8 mouse cellular contexts compared by ENCODE assay signal in the genomic region with DNA sequence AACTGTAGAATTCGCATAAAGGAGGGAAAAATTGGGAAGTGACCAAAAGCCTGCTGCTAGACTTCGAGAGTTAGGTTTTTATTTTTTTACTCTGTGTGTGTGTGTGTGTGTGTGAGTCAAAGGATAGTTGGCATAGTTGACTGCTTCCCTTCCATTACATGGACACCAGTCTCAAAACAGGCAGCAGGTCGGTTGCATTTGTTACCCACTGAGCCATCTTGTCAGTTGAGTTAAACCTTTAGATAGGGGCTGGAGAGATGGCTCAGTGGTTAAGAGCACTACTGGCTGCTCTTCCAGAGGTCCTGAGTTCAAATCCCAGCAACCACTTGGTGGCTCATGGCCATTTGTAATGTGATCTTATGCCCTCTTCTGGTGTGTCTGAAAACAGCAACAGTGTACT. TPM values are rescaled to one million over a fixed set of nuclear protein-coding genes. Genes with fewer than 3 reads are reported as not detected.
DNase-seq lines count a peak whose midpoint lies in the region; ATAC-seq and TF ChIP-seq lines count a peak whose summit lies in the region.

No protein-coding gene starts in this region.

- H3K27ac ChIP-seq in testis, adult 2 months (ENCODE audit: control insufficient read depth, insufficient read depth, low read depth, low read length) = no peak overlapping the region
- peak overlapping the region; percentile 98 for H3K27ac ChIP-seq in limb, embryonic 15.5 days

- TF ChIP-seq POLR2A in testis, adult 2 months (IDR thresholded peaks at IDR 0.05; ENCODE audit: control insufficient read depth, low read depth, low read length) = no peak

- no peak for ATAC-seq in erythroblast, adult 5-6 weeks (replicated peaks; ENCODE audit: low FRiP score, poor library complexity, severe bottlenecking)
- ATAC-seq in limb, embryonic 15.5 days (ENCODE audit: insufficient number of reproducible peaks, low FRiP score, low TSS enrichment, low read depth) = no peak
- ATAC-seq in megakaryocyte-erythroid progenitor cell, adult 5-6 weeks (replicated peaks; ENCODE audit: low FRiP score, low TSS enrichment, poor library complexity, severe bottlenecking) = no peak

- peak overlapping the region; percentile 92 for H3K4me3 ChIP-seq in erythroblast, embryonic 14.5 days (replicated peaks)
- H3K4me3 ChIP-seq in testis, adult 2 months (ENCODE audit: control insufficient read depth, low read depth, low read length) = peak overlapping the region; percentile 100; the same call in 1 of the 2 replicates
- H3K4me3 ChIP-seq in limb, embryonic 15.5 days = peak overlapping the region; percentile 65

- H3K4me1 ChIP-seq in erythroblast, embryonic 14.5 days (ENCODE audit: control insufficient read depth) = peaks cover 39% of the 10 kb centered on the region
- no peaks in the 10 kb centered on the region; the same call in 1 of the 2 replicates for H3K4me1 ChIP-seq in testis, adult 2 months (ENCODE audit: control insufficient read depth, insufficient read depth, low read length)
- H3K4me1 ChIP-seq in limb, embryonic 15.5 days = peaks cover 10% of the 10 kb centered on the region

- no peaks in the 10 kb centered on the region for H3K9me3 ChIP-seq in erythroblast, embryonic 14.5 days (ENCODE audit: control insufficient read depth, low read length)
- H3K9me3 ChIP-seq in limb, embryonic 15.5 days = no peaks in the 10 kb centered on the region

- peak overlapping the region; percentile 53 for H3K4me2 ChIP-seq in limb, embryonic 15.5 days

- no peak for TF ChIP-seq CTCF in testis, adult 2 months (IDR thresholded peaks at IDR 0.05; ENCODE audit: control insufficient read depth, insufficient read depth, insufficient replicate concordance, low read depth, low read length)

- no peak overlapping the region; the same call in 1 of the 2 replicates for H3K9ac ChIP-seq in limb, embryonic 15.5 days

- H3K36me3 ChIP-seq in erythroblast, embryonic 14.5 days (ENCODE audit: control insufficient read depth) = peaks cover 16% of the 10 kb centered on the region
- H3K36me3 ChIP-seq in testis, adult 2 months (ENCODE audit: control insufficient read depth, insufficient read depth, low read length) = no peaks in the 10 kb centered on the region
- H3K36me3 ChIP-seq in limb, embryonic 15.5 days = peaks cover 16% of the 10 kb centered on the region

- 63% methylated on average over 3 of the region's 3 CpGs for WGBS in limb, embryonic 15.5 days

- DNase-seq in testis, postnatal 10 days (ENCODE audit: low spot score) = no peak
- no peak for DNase-seq in thymus, postnatal 14 days
- no peak for DNase-seq in right cerebral cortex, postnatal 10 days (ENCODE audit: low spot score in 2 of 2)

- no peaks in the 10 kb centered on the region for H3K27me3 ChIP-seq in erythroblast, embryonic 14.5 days (ENCODE audit: control insufficient read depth)
- H3K27me3 ChIP-seq in testis, adult 2 months (ENCODE audit: control insufficient read depth, insufficient read depth, low read length) = no peaks in the 10 kb centered on the region
- no peaks in the 10 kb centered on the region for H3K27me3 ChIP-seq in limb, embryonic 15.5 days

RNA-seq across cellular contexts. Expression of gene Zscan21, which starts 1.3 kb away (rescaled TPM):
- 0.10 and 0.11 TPM in 2 replicates for polyA plus RNA-seq in erythroblast, embryonic 14.5 days (2012)
- 3.8 and 9.2 TPM in 2 replicates for total RNA-seq in erythroblast, adult 5-6 weeks (2015; ENCODE audit: low replicate concordance)
- total RNA-seq in erythroblast, adult 5-6 weeks (2017; ENCODE audit: low replicate concordance) = 6.8 and 13.2 TPM in 2 replicates
- 51.4 and 58.2 TPM in 2 replicates for polyA plus RNA-seq in testis, adult 2 months (2012; rRNA removed)
- 52.8 and 56.5 TPM in 2 replicates for polyA plus RNA-seq in limb, embryonic 15.5 days (2015; fragmentation: Nextera tagmentation; extraction: Ambion mirVana)
- total RNA-seq in megakaryocyte-erythroid progenitor cell, adult 5-6 weeks (2014; fragmentation: Nextera tagmentation) = 14.4 and 18.0 TPM in 2 replicates
- total RNA-seq in megakaryocyte-erythroid progenitor cell, adult 5-6 weeks (2017) = 10.8 and 16.5 TPM in 2 replicates

RNA-seq across cellular contexts. Expression of gene Zkscan1, which starts 33.2 kb away (rescaled TPM):
- 0.01 and 0.02 TPM in 2 replicates for polyA plus RNA-seq in erythroblast, embryonic 14.5 days (2012)
- total RNA-seq in erythroblast, adult 5-6 weeks (2015; ENCODE audit: low replicate concordance) = 10.0 and 15.7 TPM in 2 replicates
- total RNA-seq in erythroblast, adult 5-6 weeks (2017; ENCODE audit: low replicate concordance) = 11.1 and 16.9 TPM in 2 replicates
- 3.4 and 4.0 TPM in 2 replicates for polyA plus RNA-seq in testis, adult 2 months (2012; rRNA removed)
- 15.6 and 17.0 TPM in 2 replicates for polyA plus RNA-seq in limb, embryonic 15.5 days (2015; fragmentation: Nextera tagmentation; extraction: Ambion mirVana)
- 40.3 and 41.1 TPM in 2 replicates for total RNA-seq in megakaryocyte-erythroid progenitor cell, adult 5-6 weeks (2014; fragmentation: Nextera tagmentation)
- 38.0 and 44.5 TPM in 2 replicates for total RNA-seq in megakaryocyte-erythroid progenitor cell, adult 5-6 weeks (2017)

RNA-seq across cellular contexts. Expression of gene Zfp113, which starts 37.5 kb away (rescaled TPM):
- polyA plus RNA-seq in erythroblast, embryonic 14.5 days (2012) = 0.01 and 0.04 TPM in 2 replicates
- total RNA-seq in erythroblast, adult 5-6 weeks (2015; ENCODE audit: low replicate concordance) = 0.77 TPM in 1 of 2 replicates, not detected in the other
- 2.6 and 5.4 TPM in 2 replicates for total RNA-seq in erythroblast, adult 5-6 weeks (2017; ENCODE audit: low replicate concordance)
- 1.8 and 2.2 TPM in 2 replicates for polyA plus RNA-seq in testis, adult 2 months (2012; rRNA removed)
- 15.9 and 18.5 TPM in 2 replicates for polyA plus RNA-seq in limb, embryonic 15.5 days (2015; fragmentation: Nextera tagmentation; extraction: Ambion mirVana)
- 7.3 and 7.5 TPM in 2 replicates for total RNA-seq in megakaryocyte-erythroid progenitor cell, adult 5-6 weeks (2014; fragmentation: Nextera tagmentation)
- 7.8 and 10.9 TPM in 2 replicates for total RNA-seq in megakaryocyte-erythroid progenitor cell, adult 5-6 weeks (2017)

RNA-seq across cellular contexts. Expression of gene Cops6, which starts 42.8 kb away (rescaled TPM):
- 8.2 and 11.5 TPM in 2 replicates for polyA plus RNA-seq in erythroblast, embryonic 14.5 days (2012)
- total RNA-seq in erythroblast, adult 5-6 weeks (2015; ENCODE audit: low replicate concordance) = 23.0 and 62.8 TPM in 2 replicates
- 17.0 and 19.7 TPM in 2 replicates for total RNA-seq in erythroblast, adult 5-6 weeks (2017; ENCODE audit: low replicate concordance)
- polyA plus RNA-seq in testis, adult 2 months (2012; rRNA removed) = 148 and 160 TPM in 2 replicates
- 299 and 325 TPM in 2 replicates for polyA plus RNA-seq in limb, embryonic 15.5 days (2015; fragmentation: Nextera tagmentation; extraction: Ambion mirVana)
- total RNA-seq in megakaryocyte-erythroid progenitor cell, adult 5-6 weeks (2014; fragmentation: Nextera tagmentation) = 81.1 and 121 TPM in 2 replicates
- total RNA-seq in megakaryocyte-erythroid progenitor cell, adult 5-6 weeks (2017) = 51.6 and 66.1 TPM in 2 replicates

RNA-seq across cellular contexts. Expression of gene Ap4m1, which starts 53.8 kb away (rescaled TPM):
- 1.1 and 1.7 TPM in 2 replicates for polyA plus RNA-seq in erythroblast, embryonic 14.5 days (2012)
- total RNA-seq in erythroblast, adult 5-6 weeks (2015; ENCODE audit: low replicate concordance) = 4.8 and 5.6 TPM in 2 replicates
- total RNA-seq in erythroblast, adult 5-6 weeks (2017; ENCODE audit: low replicate concordance) = 7.9 and 12.5 TPM in 2 replicates
- 65.6 and 70.3 TPM in 2 replicates for polyA plus RNA-seq in testis, adult 2 months (2012; rRNA removed)
- 22.8 and 24.3 TPM in 2 replicates for polyA plus RNA-seq in limb, embryonic 15.5 days (2015; fragmentation: Nextera tagmentation; extraction: Ambion mirVana)
- total RNA-seq in megakaryocyte-erythroid progenitor cell, adult 5-6 weeks (2014; fragmentation: Nextera tagmentation) = 37.3 and 53.0 TPM in 2 replicates
- 18.9 and 32.8 TPM in 2 replicates for total RNA-seq in megakaryocyte-erythroid progenitor cell, adult 5-6 weeks (2017)

Comparison
In these comparisons a context has a peak if more than half of its experiments do, and no peak if none do; other contexts are left out.
1. RNA of gene Zscan21, which starts 1.3 kb away (polyA plus RNA-seq): 52.8 to 56.5 TPM in limb, embryonic 15.5 days and 51.4 to 58.2 TPM in testis, adult 2 months; 0.10 to 0.11 TPM in erythroblast, embryonic 14.5 days; every median in the first group is over 10 times any median in the second.
2. Peak in every context shown above with its lines, with median percentiles within 50 percentile points of each other: H3K4me3 ChIP-seq.